Mouse (Mus musculus): Measurements from ENCODE around the gene Ppl. TPM values are rescaled to one million over a fixed set of nuclear protein-coding genes. Genes with fewer than 3 reads are reported as not detected.

Gene Ppl
- polyA plus RNA-seq (2017; shearing (Covaris generic)): not detected

DNA sequence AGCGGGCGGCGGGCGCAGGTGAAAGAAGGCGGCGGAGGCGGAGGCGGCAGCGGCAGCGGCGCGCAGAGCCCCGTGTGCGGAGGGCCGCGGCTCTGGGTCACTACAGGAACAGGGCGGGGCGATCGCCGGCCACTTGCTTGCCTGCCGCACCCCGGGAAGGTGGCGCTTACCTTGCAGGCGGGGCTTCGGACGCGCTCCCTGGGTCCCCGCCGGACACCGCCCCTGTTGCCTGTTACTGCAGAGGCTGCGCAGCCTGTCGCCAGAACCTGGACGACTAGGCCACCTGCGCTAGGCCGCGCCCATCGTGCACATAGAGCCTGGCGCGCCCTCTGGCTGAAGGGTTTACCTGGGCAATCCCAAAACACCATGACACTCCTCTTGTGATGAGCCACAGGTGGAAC is at the start of gene Ppl:
Gene Ppl (minus strand): TSS at position 21 of the 401 bp plus-strand sequence.

DNA sequence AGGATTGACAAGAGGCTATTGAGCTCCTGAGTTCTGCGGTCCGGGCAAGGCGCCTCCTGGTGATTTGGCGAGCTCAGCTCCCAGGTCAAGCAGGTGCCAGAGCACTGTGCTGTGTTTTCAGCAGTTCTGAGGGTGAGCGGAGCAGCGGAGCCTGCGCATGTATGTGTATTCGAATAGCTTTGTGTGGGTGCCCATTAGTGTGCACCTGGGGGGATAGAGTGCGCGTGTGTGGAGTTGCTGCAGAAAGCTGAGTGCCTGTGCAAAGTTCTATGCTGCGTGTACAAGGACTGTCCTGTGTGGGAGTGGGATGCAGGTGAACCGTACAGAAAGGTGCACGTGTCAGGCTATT is 14.8 kb upstream of the Ppl start, which contains the start of gene Sec14l5:
Gene Sec14l5 (plus strand): TSS at position 73 of the 349 bp plus-strand sequence.

DNA sequence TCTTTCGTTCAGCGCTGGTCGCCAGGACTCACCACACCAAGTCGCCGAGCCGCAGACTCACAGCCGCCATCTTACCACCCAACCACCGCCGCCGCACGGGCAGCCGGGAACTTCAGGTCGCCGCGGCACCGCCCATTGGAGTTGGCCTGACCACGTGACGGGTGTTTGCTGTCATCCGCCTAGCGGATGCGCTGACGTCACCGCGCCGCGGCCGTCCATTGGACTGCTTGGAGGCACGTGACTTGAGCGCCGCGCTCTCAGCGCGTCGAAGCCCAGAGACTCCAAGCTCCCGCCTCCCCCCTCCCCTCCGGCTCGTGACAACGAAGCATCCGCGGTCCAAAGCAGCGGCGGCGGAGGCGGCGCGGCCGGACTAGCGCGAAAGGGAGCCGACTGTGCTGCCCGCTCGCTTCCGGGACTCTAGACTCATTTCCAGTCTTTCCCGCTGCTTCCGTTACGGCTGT is 82.4 kb downstream of the Ppl start, which contains the start of the genes Glyr1 and Ubn1:
Gene Glyr1 (minus strand): TSS at position 90 of the 461 bp plus-strand sequence.
Gene Ubn1 (plus strand): TSS at position 284 of the 461 bp plus-strand sequence.

Other genes starting within 250 kb of the Ppl start
- 80.7 TPM for gene Mgrn1, start 246.2 kb downstream of the Ppl start, polyA plus RNA-seq (2017; shearing (Covaris generic))
- 163 TPM for gene Nudt16l1, start 193.7 kb downstream of the Ppl start, polyA plus RNA-seq (2017; shearing (Covaris generic))
- 96.9 TPM for gene Anks3, start 168.2 kb downstream of the Ppl start, polyA plus RNA-seq (2017; shearing (Covaris generic))
- gene Sept12, start 134.6 kb downstream of the Ppl start, polyA plus RNA-seq (2017; shearing (Covaris generic)): not detected
- not detected for gene Smim22, start 125.1 kb downstream of the Ppl start, polyA plus RNA-seq (2017; shearing (Covaris generic))
- gene Rogdi, start 118.9 kb downstream of the Ppl start, polyA plus RNA-seq (2017; shearing (Covaris generic)): 24.5 TPM
- gene Glyr1, start 82.6 kb downstream of the Ppl start, polyA plus RNA-seq (2017; shearing (Covaris generic)): 188 TPM
- 16.7 TPM for gene Ubn1, start 82.4 kb downstream of the Ppl start, polyA plus RNA-seq (2017; shearing (Covaris generic))
- not detected for gene Sec14l5, start 14.7 kb upstream of the Ppl start, polyA plus RNA-seq (2017; shearing (Covaris generic))
- gene Nagpa, start 71.6 kb upstream of the Ppl start, polyA plus RNA-seq (2017; shearing (Covaris generic)): 18.8 TPM
- not detected for gene AU021092, start 89.9 kb upstream of the Ppl start, polyA plus RNA-seq (2017; shearing (Covaris generic))
- gene Alg1, start 101.2 kb upstream of the Ppl start, polyA plus RNA-seq (2017; shearing (Covaris generic)): 45.3 TPM
- gene Eef2kmt, start 123.6 kb upstream of the Ppl start, polyA plus RNA-seq (2017; shearing (Covaris generic)): 51.8 TPM

Data from inflammation-experienced regulatory T-cells, adult 16 weeks (primary cell).